Mouse (Mus musculus) midbrain, postnatal 0 days (tissue): ENCODE results near the gene Ubfd1. TPM values are rescaled to one million over a fixed set of nuclear protein-coding genes. Genes with fewer than 3 reads are reported as not detected.

ENCODE experiments used
- ATAC-seq: fragments of 200-750 bp; cut with Nextera tagmentation; 2 replicates; pipeline ENCODE4 v1.8.0; 2017; ENCODE audit warnings: moderate number of reproducible peaks, mild to moderate bottlenecking, moderate TSS enrichment, moderate library complexity; ENCODE audit not compliant: low FRiP score
- DNase-seq: peaks from one replicate; pipeline ENCODE4 v3.0.0-alpha.2; 2015; ENCODE audit warnings: low spot score
- H3K27ac ChIP-seq: fragments of 300-500 bp; sonication (generic); 2 replicates; pipeline ENCODE4 v1.5.1; 2014; ENCODE audit warnings: low read depth, mild to moderate bottlenecking, low read length, mixed read lengths
- H3K27me3 ChIP-seq: fragments of 300-500 bp; sonication (generic); 2 replicates; pipeline ENCODE4 v1.6.1; 2014; ENCODE audit warnings: low read length, control low read depth, mixed read lengths; ENCODE audit not compliant: insufficient read depth
- H3K36me3 ChIP-seq: fragments of 300-500 bp; sonication (generic); 2 replicates; pipeline ENCODE4 v1.6.1; 2014; ENCODE audit warnings: low read length, control low read depth, mixed read lengths; ENCODE audit not compliant: insufficient read depth
- H3K4me1 ChIP-seq: fragments of 300-500 bp; sonication (generic); 2 replicates; pipeline ENCODE4 v1.6.1; 2014; ENCODE audit warnings: mild to moderate bottlenecking, control low read depth, antibody characterized with exemption, low read length, mixed read lengths; ENCODE audit not compliant: insufficient read depth
- H3K4me2 ChIP-seq: fragments of 300-500 bp; sonication (generic); 2 replicates; pipeline ENCODE4 v1.6.1; 2014; ENCODE audit warnings: low read depth, mild to moderate bottlenecking, low read length, mixed read lengths; ENCODE audit not compliant: poor library complexity, severe bottlenecking
- H3K4me3 ChIP-seq: fragments of 300-500 bp; sonication (generic); 2 replicates; pipeline ENCODE4 v1.5.1; 2014; ENCODE audit warnings: low read depth, mild to moderate bottlenecking, low read length, moderate library complexity
- H3K9ac ChIP-seq: fragments of 300-500 bp; sonication (generic); replicated peaks from 2 replicates; pipeline ENCODE4 v1.6.1; 2014; ENCODE audit warnings: mild to moderate bottlenecking, low read length, moderate library complexity, mixed read lengths; ENCODE audit not compliant: poor library complexity, severe bottlenecking
- H3K9me3 ChIP-seq: fragments of 300-500 bp; sonication (generic); 2 replicates; pipeline ENCODE4 v1.6.1; 2016; ENCODE audit warnings: low read length, control low read depth
- CTCF ChIP-seq: IDR thresholded peaks from 2 replicates; pipeline ENCODE4 v1.5.1; 2016; ENCODE audit warnings: antibody characterized with exemption, mild to moderate bottlenecking
- WGBS: fragments of 180-500 bp; shearing (Covaris S2); extraction: QIAGEN DNeasy Blood & Tissue Kit; methylation state at CpG from one replicate; pipeline ENCODE4 v1.1.7; 2014; 5-methylcytosine and 5-hydroxymethylcytosine counted together
- polyA plus RNA-seq: library from polyadenylated mRNA; unstranded; fragments of >200 nt; fragmentation: Nextera tagmentation; extraction: Ambion mirVana; gene quantifications from 2 replicates; pipeline ENCODE4 v1.2.1, GENCODE M21; 2015
- total RNA-seq: library from RNA; depleted of rRNA; stranded (reverse); fragments of >200 nt; gene quantifications from 2 replicates; pipeline ENCODE4 v1.2.3, GENCODE M21; 2014; rRNA removed

Ubfd1 gene
- total RNA-seq, result 124 and 137 TPM in 2 replicates
- 63.2 and 69.0 TPM in 2 replicates for polyA plus RNA-seq

- TF ChIP-seq CTCF, result peak; percentile 37
Measured at GRCm38 (mm10) chr7:122066945-122067516, at the start of gene Ubfd1, which contains the start of gene Ears2. Gene Ubfd1, plus strand, starts transcription at chr7:122067175. Gene Ears2, minus strand, starts transcription at chr7:122067263.

GRCm38 (mm10) chr7:122018247-122018646, 48.7 kb upstream of the Ubfd1 start:
- H3K9me3 ChIP-seq, result no peaks in the 10 kb centered on the region
- no peak for TF ChIP-seq CTCF
- ATAC-seq (no peak), DNase-seq (no peak)
- H3K4me3 ChIP-seq, result no peak overlapping the region
- 63% methylated on average over 3 of the region's 3 CpGs for WGBS
- H3K27ac ChIP-seq, result no peak overlapping the region
- peaks cover 14% of the 10 kb centered on the region for H3K4me1 ChIP-seq
- peak overlapping the region; percentile 18; the same call in 1 of the 2 replicates for H3K4me2 ChIP-seq
- no peaks in the 10 kb centered on the region for H3K27me3 ChIP-seq
- no peak overlapping the region for H3K9ac ChIP-seq
- H3K36me3 ChIP-seq, result no peaks in the 10 kb centered on the region

More at GRCm38 (mm10) chr7:122066945-122067516, at the start of gene Ubfd1, which contains the start of gene Ears2:
- H3K4me2 ChIP-seq, result peak within 1 kb of the TSS; percentile 82
- under 1% methylated on average over 54 of the region's 60 CpGs for WGBS
- H3K4me3 ChIP-seq, result peak within 1 kb of the TSS; percentile 99
- H3K27me3 ChIP-seq, result no peaks in the 10 kb centered on the region
- peak within 1 kb of the TSS; percentile 93 for H3K27ac ChIP-seq
- peak within 1 kb of the TSS; percentile 96 for H3K9ac ChIP-seq
- ATAC-seq (peak; percentile 97), DNase-seq (peak; percentile 98)
- H3K4me1 ChIP-seq, result peaks cover 12% of the 10 kb centered on the region; the same call in 1 of the 2 replicates
- H3K36me3 ChIP-seq, result peaks cover 15% of the 10 kb centered on the region
- H3K9me3 ChIP-seq, result no peaks in the 10 kb centered on the region

GRCm38 (mm10) chr7:122018978-122019377, 48.0 kb upstream of the Ubfd1 start:
- Histone ChIP-seq H3K27me3 (no peaks in the 10 kb centered on the region), H3K4me2 (peak overlapping the region; percentile 64), H3K4me3 (peak overlapping the region; percentile 80; the same call in 1 of the 2 replicates), H3K9ac (no peak overlapping the region), H3K36me3 (no peaks in the 10 kb centered on the region), H3K9me3 (no peaks in the 10 kb centered on the region), H3K4me1 (peaks cover 14% of the 10 kb centered on the region), H3K27ac (no peak overlapping the region)
- no peak for TF ChIP-seq CTCF
- DNase-seq (no peak), ATAC-seq (no peak)
- WGBS, result 88% methylated on average over 7 of the region's 7 CpGs

- H3K36me3 ChIP-seq, result no peaks in the 10 kb centered on the region
Measured at GRCm38 (mm10) chr7:122020273-122020666, 46.7 kb upstream of the Ubfd1 start.

GRCm38 (mm10) chr7:122020667-122021354, 46.2 kb upstream of the Ubfd1 start, which contains the start of gene Gga2:
Gene Gga2, minus strand, starts transcription at chr7:122021222.
- Histone ChIP-seq H3K9ac (peak within 1 kb of the TSS; percentile 87), H3K4me1 (peaks cover 14% of the 10 kb centered on the region), H3K36me3 (no peaks in the 10 kb centered on the region), H3K27ac (peak within 1 kb of the TSS; percentile 94), H3K27me3 (no peaks in the 10 kb centered on the region), H3K9me3 (no peaks in the 10 kb centered on the region), H3K4me3 (peak within 1 kb of the TSS; percentile 80), H3K4me2 (peak within 1 kb of the TSS; percentile 64)
- WGBS, result under 1% methylated on average over 44 of the region's 50 CpGs
- no peak; the same call in 1 of the 2 replicates for TF ChIP-seq CTCF
- DNase-seq, result peak; percentile 92
- ATAC-seq, result peak; percentile 92

More at GRCm38 (mm10) chr7:122020273-122020666, 46.7 kb upstream of the Ubfd1 start:
- Histone ChIP-seq H3K4me2 (peak overlapping the region; percentile 64), H3K27ac (peak overlapping the region; percentile 94), H3K4me1 (peaks cover 14% of the 10 kb centered on the region), H3K9me3 (no peaks in the 10 kb centered on the region), H3K9ac (peak overlapping the region; percentile 87), H3K4me3 (peak overlapping the region; percentile 80), H3K27me3 (no peaks in the 10 kb centered on the region)
- peak; percentile 49 for DNase-seq
- peak; percentile 52 for ATAC-seq
- TF ChIP-seq CTCF, result no peak
- 5% methylated on average over 6 of the region's 6 CpGs for WGBS

- H3K9ac ChIP-seq, result no peak overlapping the region
- no peak overlapping the region for H3K4me3 ChIP-seq
- H3K36me3 ChIP-seq, result no peaks in the 10 kb centered on the region
- TF ChIP-seq CTCF, result no peak
- H3K27me3 ChIP-seq, result no peaks in the 10 kb centered on the region
- no peak for ATAC-seq
- no peak for DNase-seq
- no peak overlapping the region for H3K27ac ChIP-seq
- no peaks in the 10 kb centered on the region for H3K9me3 ChIP-seq
- H3K4me1 ChIP-seq, result peaks cover 14% of the 10 kb centered on the region
- H3K4me2 ChIP-seq, result no peak overlapping the region
- WGBS, result 98% methylated on average over 2 of the region's 2 CpGs
Measured at GRCm38 (mm10) chr7:122022131-122022530, 44.8 kb upstream of the Ubfd1 start.
